ENCODE assay signal across 25 mouse cellular contexts in genomic region chr13:119716105-119716504, GRCm38 (mm10). TPM values are rescaled to one million over a fixed set of nuclear protein-coding genes. Genes with fewer than 3 reads are reported as not detected.
A peak's percentile ranks its signal among the peaks of the same experiment; 100 is the strongest.
DNase-seq lines count a peak whose midpoint lies in the region; ATAC-seq and TF ChIP-seq lines count a peak whose summit lies in the region.
"Had no signal": no experiment of that assay in that cellular context is flagged by ENCODE, and none has a peak within 500 bp of the region (broad histone marks: within the 10 kb centered on the region; RNA-seq: fewer than 3 reads in every experiment).

No protein-coding gene starts in this region.

- H3K27ac ChIP-seq in liver, adult 2 months (replicated peaks; ENCODE audit: insufficient read depth, low read depth, low read length), result no peak overlapping the region
- H3K27ac ChIP-seq in liver, postnatal 0 days (ENCODE audit: low read depth), result 0 out of 2 replicates have a peak overlapping the region, but pooled peaks have one; percentile 34
- no peak overlapping the region for H3K27ac ChIP-seq in liver, embryonic 11.5 days (ENCODE audit: low read depth, low read length)
- H3K27ac ChIP-seq in brown adipose tissue, adult 24 weeks (replicated peaks; ENCODE audit: low read depth, low read length), result peak overlapping the region; percentile 88

- H3K79me2 ChIP-seq in liver, adult 2 months (ENCODE audit: control insufficient read depth, insufficient read depth, low read length), result 0 out of 2 replicates have a peak, but pooled peaks cover 3% of the 10 kb centered on the region

- TF ChIP-seq CTCF in liver, adult 2 months (IDR thresholded peaks at IDR 0.05; ENCODE audit: low read depth, low read length), result no peak
- TF ChIP-seq CTCF in liver, postnatal 0 days (IDR thresholded peaks at IDR 0.05; ENCODE audit: low read depth), result no peak

- no peaks in the 10 kb centered on the region for H3K9me3 ChIP-seq in liver, postnatal 0 days (ENCODE audit: low read length)
- no peaks in the 10 kb centered on the region for H3K9me3 ChIP-seq in liver, embryonic 11.5 days (ENCODE audit: control insufficient read depth, low read length)
- H3K9me3 ChIP-seq: G1E had no signal

- no peak overlapping the region for H3K4me3 ChIP-seq in liver, adult 2 months (ENCODE audit: insufficient read depth, low read depth, low read length)
- H3K4me3 ChIP-seq in liver, postnatal 0 days (ENCODE audit: low read depth, low read length), result no peak overlapping the region
- H3K4me3 ChIP-seq in liver, embryonic 11.5 days (ENCODE audit: low read depth, low read length), result no peak overlapping the region
- no peak overlapping the region for H3K4me3 ChIP-seq in brown adipose tissue, adult 24 weeks (ENCODE audit: insufficient read depth, low read depth, low read length)

- no peaks in the 10 kb centered on the region for H3K27me3 ChIP-seq in liver, adult 2 months (ENCODE audit: control insufficient read depth, insufficient read depth, low read length)
- H3K27me3 ChIP-seq in liver, postnatal 0 days (ENCODE audit: insufficient read depth, low read length), result no peaks in the 10 kb centered on the region
- no peaks in the 10 kb centered on the region for H3K27me3 ChIP-seq in liver, embryonic 11.5 days (replicated peaks; ENCODE audit: control insufficient read depth, insufficient read depth, low read length)
- H3K27me3 ChIP-seq: CH12.LX, Patski had no signal

- DNase-seq in liver, adult 2 months (ENCODE audit: extremely low read depth, low read depth, low spot score), result peak; percentile 93
- DNase-seq in liver, result no peak
- DNase-seq in liver, postnatal 0 days, result no peak
- DNase-seq in liver, embryonic 11.5 days (ENCODE audit: low spot score), result no peak
- peak; percentile 44 for DNase-seq in adipocyte (ENCODE audit: low spot score)
- DNase-seq in urinary bladder, postnatal 14 days (ENCODE audit: low spot score), result no peak
- DNase-seq in B cell, adult 2 months, result no peak
- DNase-seq: adrenal gland, adult 2 months; adrenal gland, adult 8-10 months; adrenal gland, postnatal 10 days; adrenal gland, postnatal 14 days; adrenal gland, postnatal 25 days; adrenal gland, postnatal 36 days; cerebellum, adult 11 months; cerebellum, adult 11-12 months; cerebellum, adult 18-20 months; cerebellum, adult 2 months; cerebellum, adult 8-10 months had no signal

- 29% methylated on average over 2 of the region's 2 CpGs for WGBS in liver, adult 2 months
- WGBS in liver, postnatal 0 days (ENCODE audit: insufficient replicate concordance), result 69% methylated on average over 2 of the region's 2 CpGs
- 80% methylated on average over 2 of the region's 2 CpGs for WGBS in liver, embryonic 11.5 days

- no peak overlapping the region for H3K9ac ChIP-seq in liver, adult 2 months (ENCODE audit: low read depth, low read length)
- H3K9ac ChIP-seq in liver, postnatal 0 days (replicated peaks), result no peak overlapping the region
- no peak overlapping the region for H3K9ac ChIP-seq in liver, embryonic 11.5 days (ENCODE audit: low read depth, low read length)

- peak; percentile 77 for ATAC-seq in liver, postnatal 0 days
- ATAC-seq in liver, embryonic 11.5 days (replicated peaks; ENCODE audit: low FRiP score), result no peak
- ATAC-seq: activated CD4-positive, CD25-positive, alpha-beta regulatory T cell, adult 4 months; CD4-positive, CD25-positive, alpha-beta regulatory T cell, adult 4 months; Patski had no signal

- H3K4me2 ChIP-seq in liver, postnatal 0 days (ENCODE audit: low read depth, low read length), result no peak overlapping the region
- H3K4me2 ChIP-seq in liver, embryonic 11.5 days, result no peak overlapping the region

- no peaks in the 10 kb centered on the region for H3K36me3 ChIP-seq in liver, adult 2 months (ENCODE audit: control insufficient read depth, insufficient read depth, low read length)
- H3K36me3 ChIP-seq in liver, postnatal 0 days (replicated peaks; ENCODE audit: insufficient read depth, low read length), result no peaks in the 10 kb centered on the region
- H3K36me3 ChIP-seq in liver, embryonic 11.5 days (ENCODE audit: control insufficient read depth, insufficient read depth, low read length), result no peaks in the 10 kb centered on the region

- TF ChIP-seq EP300 in liver, postnatal 0 days (IDR thresholded peaks at IDR 0.05; ENCODE audit: low read depth), result peak; percentile 42; the same call in 1 of the 2 replicates

- peaks cover 23% of the 10 kb centered on the region for H3K4me1 ChIP-seq in liver, adult 2 months (ENCODE audit: control insufficient read depth, insufficient read depth, low read length)
- H3K4me1 ChIP-seq in liver, postnatal 0 days (ENCODE audit: insufficient read depth), result peaks cover 12% of the 10 kb centered on the region
- H3K4me1 ChIP-seq in liver, embryonic 11.5 days (replicated peaks; ENCODE audit: control insufficient read depth, insufficient read depth, low read length), result no peaks in the 10 kb centered on the region
- H3K4me1 ChIP-seq in brown adipose tissue, adult 24 weeks (ENCODE audit: control insufficient read depth, insufficient read depth, insufficient read length, low read length), result peaks cover 19% of the 10 kb centered on the region; the same call in 1 of the 2 replicates

- no peak for TF ChIP-seq POLR2A in liver, adult 2 months (IDR thresholded peaks at IDR 0.05; ENCODE audit: extremely low read depth, insufficient read depth, low read length)

RNA-seq across cellular contexts. Expression of gene Hmgcs1, which starts 25.9 kb away (rescaled TPM):
- total RNA-seq in liver, adult 2 months (2014; rRNA removed), result 350 and 447 TPM in 2 replicates
- 99.8 and 112 TPM in 2 replicates for polyA plus RNA-seq in liver, adult 2 months (2012; rRNA removed)
- 81.2 and 94.7 TPM in 2 replicates for polyA plus RNA-seq in liver, postnatal 0 days (2015; fragmentation: Nextera tagmentation; extraction: Ambion mirVana)
- 119 and 136 TPM in 2 replicates for polyA plus RNA-seq in liver, embryonic 11.5 days (2014; fragmentation: Nextera tagmentation; extraction: Ambion mirVana)
- polyA plus RNA-seq in brown adipose tissue, adult 24 weeks (2012; ENCODE audit: insufficient read depth, insufficient read length, missing spikeins), result 191 and 228 TPM in 2 replicates

RNA-seq across cellular contexts. Expression of gene Nim1k, which starts 39.6 kb away (rescaled TPM):
- total RNA-seq in liver, adult 2 months (2014; rRNA removed), result 1.1 and 1.3 TPM in 2 replicates
- polyA plus RNA-seq in liver, adult 2 months (2012; rRNA removed), result 0.81 and 0.90 TPM in 2 replicates
- 0.22 and 0.32 TPM in 2 replicates for polyA plus RNA-seq in liver, postnatal 0 days (2015; fragmentation: Nextera tagmentation; extraction: Ambion mirVana)
- 0.19 and 0.36 TPM in 2 replicates for polyA plus RNA-seq in liver, embryonic 11.5 days (2014; fragmentation: Nextera tagmentation; extraction: Ambion mirVana)
- polyA plus RNA-seq in brown adipose tissue, adult 24 weeks (2012; ENCODE audit: insufficient read depth, insufficient read length, missing spikeins), result 1.7 and 3.0 TPM in 2 replicates
- total RNA-seq: MEL had no signal

Comparison
In these comparisons a context has a peak if more than half of its experiments do, and no peak if none do; other contexts are left out.
1. DNase-seq: peak in liver, adult 2 months (single experiment) and adipocyte (single experiment); none in liver (single experiment), liver, postnatal 0 days (single experiment), liver, embryonic 11.5 days (single experiment), urinary bladder, postnatal 14 days (single experiment) and B cell, adult 2 months (0 of 2).
2. H3K27ac ChIP-seq: peak in liver, postnatal 0 days (single experiment) and brown adipose tissue, adult 24 weeks (single experiment); none in liver, adult 2 months (single experiment) and liver, embryonic 11.5 days (single experiment).